Mouse (Mus musculus): ENCODE measurements around the gene Dzip1l.
A peak's percentile ranks its signal among the peaks of the same experiment; 100 is the strongest.

Dzip1l gene

DNA sequence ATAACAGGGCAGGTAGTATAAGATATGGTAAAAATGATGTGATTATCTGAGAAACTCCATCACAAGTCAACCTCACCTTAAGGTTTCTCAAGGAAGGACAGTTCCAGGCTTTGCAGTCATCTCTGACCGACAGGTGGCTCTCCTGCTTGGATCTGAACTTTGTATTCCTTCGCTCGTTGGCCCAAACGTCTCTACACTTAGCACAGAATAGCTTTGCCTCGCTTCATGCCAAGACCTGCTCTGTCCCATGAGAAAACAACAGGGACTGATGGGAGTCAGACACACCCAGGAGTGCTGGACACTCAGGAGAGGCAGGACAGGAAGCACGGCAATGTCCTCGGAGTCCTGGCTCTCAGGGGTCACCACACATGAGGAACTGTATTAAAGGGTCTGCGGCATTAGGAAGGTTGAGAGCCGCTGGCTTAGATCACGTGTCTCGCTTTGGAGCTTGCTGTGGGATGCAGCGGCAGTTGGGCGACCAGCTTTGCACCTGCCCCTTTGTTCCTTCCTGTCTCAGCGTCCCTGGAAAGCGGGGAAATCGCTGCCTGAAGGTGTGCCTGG lies 32.4 kb downstream of the Dzip1l start:
- no peak for DNase-seq

DNA sequence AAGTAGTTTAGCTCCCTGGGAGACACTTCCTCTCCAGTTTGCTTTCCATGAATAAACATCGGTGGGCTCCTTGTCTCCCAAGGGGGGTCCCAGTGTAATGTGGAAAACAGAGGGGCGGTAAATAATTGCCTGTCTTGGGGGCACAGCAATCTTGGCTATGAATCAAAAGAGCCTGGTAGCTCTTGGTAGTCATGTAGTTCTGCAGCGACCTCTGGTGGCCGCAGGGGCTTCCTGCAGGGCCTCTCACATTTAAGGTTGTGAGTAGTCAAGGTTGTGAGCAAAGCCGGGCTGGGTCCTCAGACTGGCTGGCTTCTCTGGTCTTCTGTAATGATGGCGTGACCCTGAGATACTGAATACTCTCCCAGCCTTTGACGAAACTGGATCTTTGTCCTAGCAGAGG lies 33.1 kb downstream of the Dzip1l start:
- peak; percentile 38 for DNase-seq

GRCm38 (mm10) chr9:99662887-99663286 lies 33.6 kb downstream of the Dzip1l start:
- DNase-seq, result no peak

GRCm38 (mm10) chr9:99667596-99667995 lies 38.3 kb downstream of the Dzip1l start:
- DNase-seq, result no peak

DNA sequence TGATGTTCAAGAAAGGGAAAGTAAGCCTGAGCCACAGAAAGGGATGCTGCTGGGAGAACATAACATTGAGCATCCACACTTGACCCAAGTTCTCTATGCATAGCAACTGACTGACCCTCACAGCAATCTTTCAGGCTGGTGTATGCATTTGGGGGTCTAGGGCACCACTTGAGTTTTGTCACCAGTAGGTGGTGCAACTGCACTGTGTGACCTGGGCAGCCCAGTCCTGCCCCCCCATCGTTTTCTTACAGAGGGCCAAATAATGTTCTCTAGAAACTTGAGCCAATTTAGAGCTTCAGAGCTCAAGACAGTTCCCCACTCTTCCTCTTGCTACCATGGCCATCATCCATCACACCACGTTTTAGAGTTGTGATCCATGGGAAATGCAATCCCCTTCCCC lies 42.3 kb downstream of the Dzip1l start:
- no peak for DNase-seq

DNA sequence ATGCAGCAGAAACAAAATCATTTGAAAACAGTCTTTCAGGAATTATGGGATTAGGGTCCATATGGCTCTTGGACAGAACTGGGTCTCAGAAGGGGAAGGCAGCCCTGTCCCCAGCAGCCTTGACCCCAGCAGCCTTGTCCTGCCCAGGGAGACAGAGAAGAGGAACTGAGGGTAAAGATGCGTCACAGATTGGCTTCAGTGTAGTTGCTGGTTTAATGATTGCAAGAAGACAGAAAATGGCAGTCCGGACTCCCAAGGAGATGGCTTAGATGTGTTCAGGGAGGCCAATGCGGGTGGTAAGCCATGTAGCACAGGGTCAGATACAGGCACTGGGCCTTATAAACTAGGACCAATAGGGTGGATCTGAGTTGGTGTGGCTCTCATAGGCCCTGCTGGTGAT lies 46.4 kb downstream of the Dzip1l start:
- no peak for DNase-seq

GRCm38 (mm10) chr9:99681980-99682570 lies 52.8 kb downstream of the Dzip1l start:
- no peak for DNase-seq

GRCm38 (mm10) chr9:99685061-99685521 lies 55.8 kb downstream of the Dzip1l start:
- no peak for DNase-seq

DNA sequence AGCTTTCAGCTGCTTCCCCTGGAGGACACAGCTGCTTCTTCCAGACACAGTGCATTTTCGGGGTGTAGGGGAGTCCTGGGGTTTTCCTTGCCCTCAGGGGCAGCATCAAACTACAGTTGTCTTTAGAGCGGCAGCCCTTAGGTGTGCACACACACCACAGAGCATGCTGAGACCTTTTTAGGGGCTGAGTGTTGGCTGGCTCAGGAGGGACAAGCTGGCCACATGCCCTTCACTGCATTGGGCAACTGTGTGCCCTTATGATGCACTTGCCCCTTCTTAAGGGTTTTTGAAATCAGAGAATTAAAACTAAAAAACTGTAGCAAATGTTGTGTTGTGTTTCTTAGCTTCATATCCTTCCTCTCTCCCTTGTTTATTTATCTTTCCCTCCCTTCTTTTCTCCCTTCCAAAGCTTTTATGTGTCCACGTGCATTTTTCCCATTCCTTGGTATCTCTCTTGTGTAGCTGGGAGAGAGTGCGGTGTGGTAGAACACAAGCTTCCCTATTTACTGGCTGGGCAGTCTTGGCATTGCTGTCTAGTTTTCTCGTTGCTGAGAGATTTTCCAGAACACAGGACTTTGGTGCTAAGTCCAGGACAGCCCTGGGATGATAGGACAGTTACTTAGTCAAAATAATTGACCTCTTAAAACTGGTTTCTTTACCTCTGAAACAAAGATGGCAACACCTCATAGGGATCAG lies 56.4 kb downstream of the Dzip1l start:
- no peak for DNase-seq

DNA sequence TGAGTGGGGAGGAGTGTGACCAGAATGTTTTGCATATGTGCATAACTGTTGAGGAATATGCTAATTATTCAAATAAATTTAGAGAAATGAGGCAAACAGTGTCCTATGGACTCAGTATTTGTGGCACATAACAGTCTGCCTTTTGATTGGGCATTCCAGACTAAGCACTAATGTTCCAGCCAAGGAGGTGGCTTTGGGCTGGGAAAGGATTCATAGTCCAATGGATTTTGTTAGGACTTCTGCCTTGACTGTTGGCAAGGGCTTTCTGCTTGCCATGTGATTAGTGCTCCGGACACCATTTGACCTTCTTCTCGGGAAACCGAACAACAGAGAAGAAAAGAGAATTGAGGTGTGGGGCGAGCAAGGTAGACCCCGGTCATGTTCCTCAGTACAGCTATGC lies 60.5 kb downstream of the Dzip1l start:
- DNase-seq, result no peak

DNA sequence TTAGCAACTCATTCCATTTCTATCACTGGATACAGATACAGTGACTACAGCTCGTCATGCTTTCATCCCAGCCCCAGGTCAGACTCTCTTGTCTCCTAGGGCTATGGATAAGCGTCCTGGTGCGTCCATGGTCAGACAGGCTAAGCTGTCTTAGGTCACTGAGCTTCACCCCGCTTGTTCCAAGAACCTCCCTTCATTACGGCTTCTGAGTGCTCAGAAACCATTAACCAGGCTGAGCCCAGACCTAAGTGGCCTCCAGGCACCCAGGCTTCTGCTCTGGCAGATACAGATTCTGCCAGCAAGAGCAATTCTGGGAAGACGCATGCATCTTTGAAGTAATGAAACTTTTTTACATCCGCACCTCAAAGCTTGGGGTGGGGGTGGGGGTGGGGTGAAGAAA lies 61.1 kb downstream of the Dzip1l start:
- no peak for DNase-seq

DNA sequence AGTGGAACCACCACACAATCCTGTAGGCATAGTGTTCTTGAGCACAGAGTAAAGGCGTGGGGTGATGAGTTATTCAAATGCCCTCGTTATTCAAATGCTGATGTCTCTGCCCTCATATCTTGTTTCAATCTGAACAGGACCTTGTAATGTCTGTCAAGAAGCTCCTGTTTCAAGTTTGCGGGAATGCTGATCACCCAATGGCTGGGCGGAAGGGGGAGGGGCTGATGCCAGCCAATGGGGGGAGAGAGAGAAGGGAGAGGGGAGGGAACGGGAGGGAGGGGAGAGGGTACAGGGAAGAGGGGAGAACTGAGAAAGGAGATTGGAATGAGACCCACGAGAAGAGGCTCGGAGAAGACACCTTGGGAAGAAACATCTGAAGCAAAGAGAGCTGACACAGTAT lies 65.7 kb downstream of the Dzip1l start:
- DNase-seq, result no peak

- DNase-seq, result no peak
Measured at GRCm38 (mm10) chr9:99699752-99700389, 70.6 kb downstream of the Dzip1l start.

GRCm38 (mm10) chr9:99701187-99701586 lies 71.9 kb downstream of the Dzip1l start:
- no peak for DNase-seq

- no peak for DNase-seq
Measured at GRCm38 (mm10) chr9:99702215-99702614, 72.9 kb downstream of the Dzip1l start.

- no peak for DNase-seq
Measured at GRCm38 (mm10) chr9:99703711-99704110, 74.4 kb downstream of the Dzip1l start.

GRCm38 (mm10) chr9:99706264-99706663 lies 77.0 kb downstream of the Dzip1l start:
- no peak for DNase-seq

DNA sequence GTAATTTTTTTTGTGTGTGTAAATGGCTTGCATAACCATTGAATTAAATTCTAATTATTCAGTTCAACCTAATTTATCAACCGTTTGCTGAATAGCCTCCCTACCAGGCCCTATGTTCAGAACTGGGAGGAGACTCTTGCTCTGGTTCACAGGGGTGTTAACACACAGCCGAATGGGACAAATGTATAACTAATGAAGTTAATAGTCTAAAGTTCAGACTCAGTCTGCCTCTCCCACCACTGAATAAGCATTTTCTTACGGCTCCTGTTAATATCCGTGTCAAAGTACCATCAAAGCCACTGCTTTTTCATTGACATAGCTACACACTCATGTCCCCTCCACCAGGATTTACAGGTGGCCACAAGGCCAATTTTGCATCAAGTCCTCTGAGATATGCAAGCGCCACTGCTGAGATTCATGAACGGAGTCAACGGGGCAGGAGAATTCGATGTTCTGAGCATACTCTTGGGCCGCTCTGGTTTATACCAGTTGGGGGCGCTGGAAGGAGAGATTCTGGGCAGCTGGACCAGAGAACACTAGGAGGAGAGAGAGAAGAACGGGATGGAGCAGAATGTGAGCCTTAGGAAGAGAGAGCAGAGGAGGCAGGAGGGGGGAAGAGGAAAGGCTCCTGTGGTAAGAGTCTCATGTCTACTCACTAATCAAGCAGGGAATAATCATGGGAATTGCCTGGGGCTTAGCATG lies 78.3 kb downstream of the Dzip1l start:
- no peak for DNase-seq

DNA sequence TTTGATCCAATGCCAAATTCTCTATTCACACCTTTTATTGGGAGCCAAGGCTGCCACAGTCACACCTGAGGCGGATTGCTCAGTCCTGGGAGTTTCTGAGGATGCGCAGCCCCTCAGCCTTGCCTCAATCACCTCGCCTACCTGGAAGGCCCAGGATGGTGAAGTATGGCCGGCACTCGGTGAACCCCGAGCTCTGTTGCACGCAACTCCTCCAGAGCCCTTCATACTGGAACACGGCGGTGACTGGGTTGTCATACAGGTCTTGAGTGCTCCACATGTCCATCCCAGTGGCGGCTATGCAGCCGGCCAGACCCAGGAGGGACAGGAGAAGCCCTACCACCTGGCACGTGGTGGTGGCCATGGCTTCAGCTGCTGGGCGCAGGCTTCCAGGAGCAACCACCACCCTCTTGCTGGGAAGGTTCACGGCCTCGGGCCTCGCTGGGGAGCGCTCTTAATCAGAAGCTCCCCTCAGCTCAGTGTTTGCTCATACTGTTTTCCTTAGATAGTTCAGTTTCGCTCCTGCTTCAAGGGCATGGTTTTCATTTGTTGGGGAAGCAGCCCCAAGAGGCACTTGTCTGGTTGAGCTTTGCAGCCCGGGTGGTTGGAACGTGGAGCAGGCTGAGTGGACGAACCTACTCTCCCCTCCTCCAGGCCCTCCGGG lies 80.4 kb downstream of the Dzip1l start:
- no peak for DNase-seq

- DNase-seq, result no peak
Measured at GRCm38 (mm10) chr9:99710297-99710696, 81.0 kb downstream of the Dzip1l start.

DNA sequence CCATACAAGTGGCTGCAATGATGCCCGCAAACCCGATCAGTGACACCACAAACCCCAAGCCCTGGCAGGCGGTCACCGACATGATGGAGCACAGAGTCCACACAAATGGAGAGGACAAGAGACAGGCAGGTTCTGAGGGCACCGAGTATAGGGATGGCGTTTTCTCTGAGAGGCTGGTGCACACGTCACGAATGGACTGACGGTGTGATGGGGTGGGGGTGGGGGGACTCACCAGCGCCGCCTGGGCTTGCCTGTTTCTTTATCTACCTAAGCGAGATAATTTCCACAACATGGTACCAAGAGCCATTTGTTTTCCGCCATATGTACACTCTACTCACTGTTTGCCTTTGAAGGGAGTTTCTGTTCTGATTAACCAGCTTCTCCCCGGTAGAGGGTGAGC lies 87.8 kb downstream of the Dzip1l start, which contains the start of gene Cldn18:
Cldn18 (minus strand) TSS at position 134 of the 400 bp plus-strand sequence.
- DNase-seq, result no peak

Measured in cerebellum, adult 11 months (tissue).